Mouse (Mus musculus): ENCODE results near the gene Gm39566.

Gm39566 gene

GRCm38 (mm10) chr11:69834001-69834549 is 19.0 kb upstream of the Gm39566 start:
- no peak for DNase-seq (ENCODE audit: low spot score)

GRCm38 (mm10) chr11:69833554-69833953 is 18.5 kb upstream of the Gm39566 start:
- no peak for DNase-seq (ENCODE audit: low spot score)

GRCm38 (mm10) chr11:69828832-69829231 is 13.7 kb upstream of the Gm39566 start:
- DNase-seq (ENCODE audit: low spot score), result no peak

GRCm38 (mm10) chr11:69823456-69823855 is 8.4 kb upstream of the Gm39566 start:
- no peak for DNase-seq (ENCODE audit: low spot score)

GRCm38 (mm10) chr11:69822080-69822479 is 7.0 kb upstream of the Gm39566 start, which contains the start of gene Spem1:
TSS of gene Spem1 (minus strand) at chr11:69822180.
- DNase-seq (ENCODE audit: low spot score), result no peak

- no peak for DNase-seq (ENCODE audit: low spot score)
Measured at GRCm38 (mm10) chr11:69818871-69819270, 3.8 kb upstream of the Gm39566 start.

GRCm38 (mm10) chr11:69818365-69818764 is 3.3 kb upstream of the Gm39566 start, which contains the start of gene Spem2:
TSS of gene Spem2 (minus strand) at chr11:69818465.
- no peak for DNase-seq (ENCODE audit: low spot score)

GRCm38 (mm10) chr11:69816520-69816919 is 1.4 kb upstream of the Gm39566 start:
- no peak for DNase-seq (ENCODE audit: low spot score)

GRCm38 (mm10) chr11:69810280-69810679 is 4.8 kb downstream of the Gm39566 start:
- DNase-seq (ENCODE audit: low spot score), result no peak

- DNase-seq (ENCODE audit: low spot score), result no peak
Measured at GRCm38 (mm10) chr11:69807641-69808040, 7.5 kb downstream of the Gm39566 start.

- no peak for DNase-seq (ENCODE audit: low spot score)
Measured at GRCm38 (mm10) chr11:69806378-69806777, 8.7 kb downstream of the Gm39566 start.

- no peak for DNase-seq (ENCODE audit: low spot score)
Measured at GRCm38 (mm10) chr11:69804972-69805909, 9.9 kb downstream of the Gm39566 start, which contains the start of gene Tmem102. TSS of gene Tmem102 (minus strand) at chr11:69805624.

- DNase-seq (ENCODE audit: low spot score), result no peak
Measured at GRCm38 (mm10) chr11:69804652-69804940, 10.5 kb downstream of the Gm39566 start.

- DNase-seq (ENCODE audit: low spot score), result peak; percentile 71
Measured at GRCm38 (mm10) chr11:69803786-69804651, 11.1 kb downstream of the Gm39566 start.

- no peak for DNase-seq (ENCODE audit: low spot score)
Measured at GRCm38 (mm10) chr11:69803328-69803727, 11.8 kb downstream of the Gm39566 start.

GRCm38 (mm10) chr11:69802648-69803105 is 12.4 kb downstream of the Gm39566 start:
- DNase-seq (ENCODE audit: low spot score), result peak; percentile 78

- DNase-seq (ENCODE audit: low spot score), result no peak
Measured at GRCm38 (mm10) chr11:69801379-69801977, 13.6 kb downstream of the Gm39566 start, which contains the start of gene Fgf11. TSS of gene Fgf11 (minus strand) at chr11:69801857.

GRCm38 (mm10) chr11:69800392-69801197 is 14.5 kb downstream of the Gm39566 start:
- peak; percentile 69 for DNase-seq (ENCODE audit: low spot score)

GRCm38 (mm10) chr11:69800138-69800391 is 15.0 kb downstream of the Gm39566 start:
- no peak for DNase-seq (ENCODE audit: low spot score)

GRCm38 (mm10) chr11:69799394-69800137 is 15.5 kb downstream of the Gm39566 start:
- no peak for DNase-seq (ENCODE audit: low spot score)
